Mouse (Mus musculus) forebrain, embryonic 16.5 days (tissue): ENCODE data around the gene Pank4. TPM values are rescaled to one million over a fixed set of nuclear protein-coding genes. Genes with fewer than 3 reads are reported as not detected.

Experiments
- ATAC-seq: fragments of 200-750 bp; cut with Nextera tagmentation; 2 replicates; pipeline ENCODE4 v1.8.0; 2017; ENCODE audit warnings: mild to moderate bottlenecking, moderate library complexity
- H3K27ac ChIP-seq: fragments of 300-500 bp; sonication (generic); 2 replicates; pipeline ENCODE4 v1.5.1; 2014; ENCODE audit warnings: low read length, control low read depth
- H3K27me3 ChIP-seq: fragments of 300-500 bp; sonication (generic); replicated peaks from 2 replicates; pipeline ENCODE4 v1.6.1; 2014; ENCODE audit warnings: low read length; ENCODE audit not compliant: control insufficient read depth, insufficient read depth
- H3K36me3 ChIP-seq: fragments of 300-500 bp; sonication (generic); 2 replicates; pipeline ENCODE4 v1.6.1; 2014; ENCODE audit not compliant: control insufficient read depth, insufficient read depth
- H3K4me1 ChIP-seq: fragments of 300-500 bp; sonication (generic); replicated peaks from 2 replicates; pipeline ENCODE4 v1.6.1; 2014; ENCODE audit warnings: low read length; ENCODE audit not compliant: control insufficient read depth, insufficient read depth
- H3K4me2 ChIP-seq: fragments of 300-500 bp; sonication (generic); 2 replicates; pipeline ENCODE4 v1.6.1; 2014; ENCODE audit warnings: mild to moderate bottlenecking, low read length, control low read depth
- H3K4me3 ChIP-seq: fragments of 300-500 bp; sonication (generic); replicated peaks from 2 replicates; pipeline ENCODE4 v1.5.1; 2014; ENCODE audit warnings: mild to moderate bottlenecking, low read length, control low read depth
- H3K9ac ChIP-seq: fragments of 300-500 bp; sonication (generic); replicated peaks from 2 replicates; pipeline ENCODE4 v1.6.1; 2014; ENCODE audit warnings: low read depth, low read length, control low read depth
- H3K9me3 ChIP-seq: fragments of 300-500 bp; sonication (generic); 2 replicates; pipeline ENCODE4 v1.6.1; 2016; ENCODE audit warnings: low read length; ENCODE audit not compliant: control insufficient read depth
- WGBS: fragments of 180-500 bp; shearing (Covaris S2); extraction: QIAGEN DNeasy Blood & Tissue Kit; methylation state at CpG from one replicate; pipeline ENCODE4 v1.1.7; 2014; 5-methylcytosine and 5-hydroxymethylcytosine counted together
- polyA plus RNA-seq: library from polyadenylated mRNA; unstranded; fragments of >200 nt; fragmentation: Nextera tagmentation; extraction: Ambion mirVana; gene quantifications from 2 replicates; pipeline ENCODE4 v1.2.1, GENCODE M21; 2015

The Pank4 gene
- polyA plus RNA-seq, 1 experiment from 2014 or later: 47.1 TPM

GRCm38 (mm10) chr4:155020813-155021212 is 56.9 kb downstream of the Pank4 start:
- Histone ChIP-seq H3K36me3 (no peaks in the 10 kb centered on the region), H3K4me1 (peaks cover 60% of the 10 kb centered on the region), H3K4me3 (no peak overlapping the region), H3K9ac (no peak overlapping the region), H3K27me3 (no peaks in the 10 kb centered on the region), H3K27ac (no peak overlapping the region), H3K4me2 (no peak overlapping the region), H3K9me3 (no peaks in the 10 kb centered on the region)
- no peak for ATAC-seq
- 33% methylated on average over 9 of the region's 9 CpGs for WGBS

GRCm38 (mm10) chr4:155022228-155022855 is 58.4 kb downstream of the Pank4 start:
- H3K4me2 ChIP-seq: no peak overlapping the region
- no peak for ATAC-seq
- H3K27ac ChIP-seq: no peak overlapping the region
- no peaks in the 10 kb centered on the region for H3K27me3 ChIP-seq
- no peaks in the 10 kb centered on the region for H3K36me3 ChIP-seq
- H3K9ac ChIP-seq: no peak overlapping the region
- peaks cover 53% of the 10 kb centered on the region for H3K4me1 ChIP-seq
- 67% methylated on average over 7 of the region's 7 CpGs for WGBS
- H3K9me3 ChIP-seq: no peaks in the 10 kb centered on the region
- no peak overlapping the region for H3K4me3 ChIP-seq

GRCm38 (mm10) chr4:155024170-155025010 is 60.5 kb downstream of the Pank4 start:
- Histone ChIP-seq H3K36me3 (no peaks in the 10 kb centered on the region), H3K27me3 (no peaks in the 10 kb centered on the region), H3K4me3 (no peak overlapping the region), H3K9me3 (no peaks in the 10 kb centered on the region), H3K9ac (no peak overlapping the region), H3K4me2 (no peak overlapping the region), H3K27ac (peak overlapping the region; percentile 49), H3K4me1 (peaks cover 35% of the 10 kb centered on the region)
- WGBS: 47% methylated on average over 11 of the region's 11 CpGs
- ATAC-seq: peak; percentile 73

Other genes starting within 250 kb of the Pank4 start
- gene Ttc34, start 126.7 kb upstream of the Pank4 start, polyA plus RNA-seq: 1.7 and 2.1 TPM in 2 replicates
- gene Mmel1, start 94.5 kb upstream of the Pank4 start, polyA plus RNA-seq: 0.11 and 0.21 TPM in 2 replicates
- 32.4 and 42.0 TPM in 2 replicates for gene Fam213b, start 65.0 kb upstream of the Pank4 start, polyA plus RNA-seq
- gene Tnfrsf14, start 35.6 kb upstream of the Pank4 start, polyA plus RNA-seq: 0.27 TPM in 1 of 2 replicates, not detected in the other
- 91.4 and 100 TPM in 2 replicates for gene Hes5, start 3.2 kb upstream of the Pank4 start, polyA plus RNA-seq
- gene Plch2, start 92.7 kb downstream of the Pank4 start, polyA plus RNA-seq: 11.3 and 14.1 TPM in 2 replicates
- 19.5 and 22.1 TPM in 2 replicates for gene Pex10, start 102.9 kb downstream of the Pank4 start, polyA plus RNA-seq
- 125 and 133 TPM in 2 replicates for gene Rer1, start 122.3 kb downstream of the Pank4 start, polyA plus RNA-seq
- 6.0 and 10.7 TPM in 2 replicates for gene Morn1, start 122.5 kb downstream of the Pank4 start, polyA plus RNA-seq